Mouse (Mus musculus) spleen, adult 2 months (tissue): Measurements from ENCODE around the gene Meis2. TPM values are rescaled to one million over a fixed set of nuclear protein-coding genes. Genes with fewer than 3 reads are reported as not detected.

Source experiments
- DNase-seq, 2 experiments: peaks; one replicate each; pipeline versions ENCODE4 v3.0.0 to v3.0.0-alpha.2; 2012 to 2021; ENCODE audit warnings: low spot score in 2 of 2, low read depth in 1 of 2
- H3K27ac ChIP-seq: fragments of 200-500 bp; 2 replicates; pipeline ENCODE4 v1.5.1; 2012; ENCODE audit warnings: low read length, inconsistent platforms; ENCODE audit not compliant: insufficient read depth
- H3K27me3 ChIP-seq: fragments of 200-500 bp; 2 replicates; pipeline ENCODE4 v1.6.1; 2012; ENCODE audit warnings: mild to moderate bottlenecking, moderate library complexity, low read length, inconsistent platforms; ENCODE audit not compliant: control insufficient read depth, insufficient read depth
- H3K36me3 ChIP-seq: fragments of 200-500 bp; 2 replicates; pipeline ENCODE4 v1.6.1; 2012; ENCODE audit warnings: mild to moderate bottlenecking, low read length, inconsistent platforms; ENCODE audit not compliant: control insufficient read depth, insufficient read depth
- H3K4me1 ChIP-seq: fragments of 200-500 bp; 2 replicates; pipeline ENCODE4 v1.6.1; 2011; ENCODE audit warnings: inconsistent platforms; ENCODE audit not compliant: control insufficient read depth, insufficient read depth, insufficient read length
- H3K4me3 ChIP-seq: fragments of 200-500 bp; 2 replicates; pipeline ENCODE4 v1.5.1; 2011; ENCODE audit warnings: mild to moderate bottlenecking, inconsistent platforms; ENCODE audit not compliant: insufficient read depth, insufficient read length; ENCODE audit errors: extremely low read depth
- CTCF ChIP-seq: fragments of 200-500 bp; IDR thresholded peaks from 2 replicates; pipeline ENCODE4 v1.5.1; 2011; ENCODE audit warnings: mild to moderate bottlenecking, inconsistent platforms; ENCODE audit not compliant: insufficient read depth, insufficient read length, insufficient replicate concordance; ENCODE audit errors: extremely low read depth
- POLR2A ChIP-seq: fragments of 200-500 bp; IDR thresholded peaks from 2 replicates; pipeline ENCODE4 v1.6.1; 2011; ENCODE audit warnings: low read depth, low read length, inconsistent platforms
- WGBS: fragments of 180-500 bp; shearing (Covaris S2); methylation state at CpG from one replicate; pipeline ENCODE4 v1.1.7; 2018; 5-methylcytosine and 5-hydroxymethylcytosine counted together
- polyA plus RNA-seq: library from polyadenylated mRNA; depleted of rRNA; stranded (reverse); fragments of >200 nt; gene quantifications from 2 replicates; pipeline ENCODE4 v1.2.3, GENCODE M21; 2012

Gene Meis2
- polyA plus RNA-seq, 1 experiment: 3.2 TPM

DNA sequence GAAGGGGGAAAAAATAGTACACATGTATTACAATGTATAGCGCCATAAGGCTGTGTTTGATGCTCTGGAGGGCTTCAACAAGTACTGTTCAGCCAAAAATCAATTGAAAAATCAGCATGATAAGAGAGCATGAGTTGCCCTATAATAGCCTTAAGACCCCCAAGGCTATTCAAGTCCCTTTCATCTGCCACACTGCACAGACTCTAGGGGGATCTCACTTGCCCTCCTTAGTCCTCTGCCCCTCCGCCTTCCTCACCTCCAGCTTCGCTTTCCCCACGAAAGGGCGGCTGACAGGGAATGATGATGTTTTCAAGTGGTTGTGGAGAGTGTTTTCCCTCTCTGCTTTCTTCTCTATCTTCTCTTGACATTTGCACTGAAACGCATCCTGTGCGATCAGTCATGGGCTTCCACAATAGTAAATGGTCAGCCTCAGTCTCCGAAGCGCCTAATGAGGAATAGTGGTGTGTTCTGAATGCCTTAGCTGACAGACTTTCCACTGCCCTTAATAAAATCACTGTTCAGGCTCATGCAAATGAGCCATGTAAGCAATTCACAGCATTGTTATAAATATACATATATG is 23.9 kb downstream of the Meis2 start:
- Histone ChIP-seq H3K27me3 (no peaks in the 10 kb centered on the region), H3K36me3 (no peaks in the 10 kb centered on the region), H3K4me1 (no peaks in the 10 kb centered on the region), H3K4me3 (no peak overlapping the region), H3K27ac (no peak overlapping the region)
- TF ChIP-seq CTCF: no peak
- no peak for TF ChIP-seq POLR2A
- no peak for DNase-seq
- 92% methylated on average over 9 of the region's 9 CpGs for WGBS

GRCm38 (mm10) chr2:116035345-116035744 is 30.3 kb downstream of the Meis2 start:
- no peaks in the 10 kb centered on the region for H3K36me3 ChIP-seq
- no peak for TF ChIP-seq POLR2A
- no peak for TF ChIP-seq CTCF
- H3K4me3 ChIP-seq: no peak overlapping the region
- no peaks in the 10 kb centered on the region for H3K4me1 ChIP-seq
- DNase-seq: no peak
- H3K27me3 ChIP-seq: no peaks in the 10 kb centered on the region
- 91% methylated on average over 5 of the region's 5 CpGs for WGBS
- no peak overlapping the region for H3K27ac ChIP-seq

DNA sequence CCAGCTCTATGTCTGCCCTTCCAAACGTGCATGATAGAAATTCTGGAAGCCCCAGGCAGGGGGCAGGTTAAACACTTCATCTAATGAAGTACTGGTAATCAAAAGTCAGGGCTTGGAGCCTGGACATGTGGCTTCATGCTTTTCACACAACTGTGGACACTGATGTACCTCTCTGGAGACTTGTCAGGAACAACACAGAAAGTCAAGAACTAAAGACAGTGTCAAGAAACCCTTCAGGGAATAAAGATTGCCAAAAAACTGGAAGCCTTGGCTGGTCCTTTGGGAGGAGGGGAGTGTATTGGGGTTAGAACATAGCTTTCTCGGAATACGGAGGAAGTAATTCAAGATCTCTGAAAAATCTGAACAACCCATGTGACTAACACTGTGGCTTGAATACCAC is 37.5 kb downstream of the Meis2 start:
- H3K27me3 ChIP-seq: no peaks in the 10 kb centered on the region

DNA sequence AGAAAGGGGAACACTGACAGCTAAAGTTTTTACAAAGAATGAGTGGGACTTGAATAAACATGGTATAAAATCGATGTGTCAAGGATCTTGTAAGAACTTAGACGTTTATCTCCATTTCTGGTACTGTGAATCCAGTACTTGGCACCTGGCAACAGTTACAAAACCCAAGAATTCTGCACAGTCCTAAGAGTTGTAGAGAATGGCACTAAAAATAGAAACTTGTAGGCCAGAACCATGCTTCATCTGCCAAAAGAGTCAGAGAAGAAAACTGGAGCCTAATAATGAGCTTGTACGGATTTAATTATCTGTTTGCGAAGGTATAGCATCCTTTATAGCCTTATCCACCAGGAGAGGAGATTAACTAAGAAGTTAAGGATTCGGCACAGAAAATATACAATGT is 42.8 kb downstream of the Meis2 start:
- H3K27me3 ChIP-seq: no peaks in the 10 kb centered on the region
- DNase-seq: no peak
- WGBS: 89% methylated on average over 5 of the region's 5 CpGs
- no peak overlapping the region for H3K4me3 ChIP-seq
- H3K27ac ChIP-seq: no peak overlapping the region
- H3K36me3 ChIP-seq: no peaks in the 10 kb centered on the region
- H3K4me1 ChIP-seq: no peaks in the 10 kb centered on the region
- no peak for TF ChIP-seq POLR2A
- no peak for TF ChIP-seq CTCF

More for the DNA sequence above, 37.5 kb downstream of the Meis2 start:
- no peak for TF ChIP-seq POLR2A
- no peak for TF ChIP-seq CTCF
- no peaks in the 10 kb centered on the region for H3K36me3 ChIP-seq
- H3K27ac ChIP-seq: no peak overlapping the region
- WGBS: 72% methylated on average over 3 of the region's 3 CpGs
- H3K4me3 ChIP-seq: no peak overlapping the region
- no peak for DNase-seq
- no peaks in the 10 kb centered on the region for H3K4me1 ChIP-seq

DNA sequence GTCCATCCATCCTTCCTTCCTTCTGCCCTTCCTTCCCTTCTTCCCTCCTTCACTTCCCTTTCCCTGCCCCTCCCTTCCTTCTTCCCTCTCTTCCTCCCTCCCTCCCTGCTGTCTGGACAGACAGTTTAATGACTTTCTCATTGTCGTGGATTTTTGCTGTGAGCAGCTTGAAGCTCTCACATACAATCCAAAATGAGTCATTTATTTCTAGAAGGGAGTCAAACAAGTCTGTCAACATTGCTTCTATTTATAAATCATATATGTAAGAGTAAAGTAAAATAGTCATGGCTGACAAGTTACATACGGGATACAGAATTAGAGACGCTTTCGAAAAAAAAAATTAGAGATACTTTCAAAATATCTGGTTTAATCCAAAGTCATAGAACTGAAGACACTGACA is 43.7 kb downstream of the Meis2 start:
- H3K4me3 ChIP-seq: no peak overlapping the region
- H3K36me3 ChIP-seq: no peaks in the 10 kb centered on the region
- no peak overlapping the region for H3K27ac ChIP-seq

GRCm38 (mm10) chr2:116021046-116021445 is 44.6 kb downstream of the Meis2 start:
- no peaks in the 10 kb centered on the region for H3K4me1 ChIP-seq
- no peak overlapping the region for H3K27ac ChIP-seq
- TF ChIP-seq CTCF (no peak), POLR2A (no peak)
- H3K27me3 ChIP-seq: no peaks in the 10 kb centered on the region
- DNase-seq: no peak
- H3K36me3 ChIP-seq: no peaks in the 10 kb centered on the region
- 62% methylated on average over 9 of the region's 9 CpGs for WGBS
- H3K4me3 ChIP-seq: no peak overlapping the region

More for the DNA sequence above, 43.7 kb downstream of the Meis2 start:
- 76% methylated on average over 4 of the region's 4 CpGs for WGBS
- DNase-seq: no peak
- no peaks in the 10 kb centered on the region for H3K27me3 ChIP-seq
- no peak for TF ChIP-seq CTCF
- TF ChIP-seq POLR2A: no peak
- no peaks in the 10 kb centered on the region for H3K4me1 ChIP-seq

- H3K4me1 ChIP-seq: no peaks in the 10 kb centered on the region
- TF ChIP-seq POLR2A (no peak), CTCF (no peak)
- DNase-seq: no peak
- WGBS: 82% methylated on average over 5 of the region's 5 CpGs
- no peak overlapping the region for H3K27ac ChIP-seq
- no peaks in the 10 kb centered on the region for H3K36me3 ChIP-seq
- H3K4me3 ChIP-seq: no peak overlapping the region
- H3K27me3 ChIP-seq: no peaks in the 10 kb centered on the region
Measured at GRCm38 (mm10) chr2:116020451-116020951, 45.1 kb downstream of the Meis2 start.
